Comparison of ENCODE assay signal across 23 mouse cellular contexts in the genomic region with DNA sequence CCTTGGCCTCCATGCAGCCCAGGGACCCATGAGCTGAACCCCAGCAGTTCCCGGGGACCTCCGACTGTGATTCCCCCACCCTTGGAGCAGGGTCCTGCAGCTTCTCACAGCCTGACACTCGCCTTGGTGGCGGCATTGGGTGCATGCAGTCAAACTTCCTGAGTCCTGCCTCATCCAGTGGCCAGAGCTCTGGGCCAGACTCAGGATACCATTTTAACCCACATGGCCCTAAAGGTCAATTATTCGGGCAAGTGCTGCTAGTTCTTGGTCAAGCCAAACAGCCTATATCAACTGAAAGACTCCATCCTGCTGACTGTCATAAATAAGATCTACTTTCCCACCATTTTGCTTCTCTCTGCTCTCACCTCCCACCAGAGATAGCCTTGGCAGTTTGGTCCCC.
DNase-seq lines count a peak whose midpoint lies in the region; ATAC-seq and TF ChIP-seq lines count a peak whose summit lies in the region.
"Had no signal": no experiment of that assay in that cellular context is flagged by ENCODE, and none has a peak within 500 bp of the region (broad histone marks: within the 10 kb centered on the region; RNA-seq: fewer than 3 reads in every experiment).

No protein-coding gene starts in this region.

- ATAC-seq in heart, embryonic 12.5 days (ENCODE audit: insufficient number of reproducible peaks, low FRiP score): no peak
- ATAC-seq in midbrain, embryonic 16.5 days: no peak
- ATAC-seq: activated CD4-positive, CD25-positive, alpha-beta regulatory T cell, adult 4 months; CD4-positive, CD25-positive, alpha-beta regulatory T cell, adult 4 months; forebrain, embryonic 13.5 days; forebrain, embryonic 15.5 days; Patski had no signal

- TF ChIP-seq POLR2A in testis, adult 2 months (IDR thresholded peaks at IDR 0.05; ENCODE audit: control insufficient read depth, low read depth, low read length): no peak

- H3K4me3 ChIP-seq in heart, embryonic 12.5 days: no peak overlapping the region
- no peak overlapping the region for H3K4me3 ChIP-seq in midbrain, embryonic 10.5 days
- no peak overlapping the region for H3K4me3 ChIP-seq in midbrain, embryonic 16.5 days (ENCODE audit: low read depth, low read length)
- peak overlapping the region; percentile 80 for H3K4me3 ChIP-seq in testis, adult 2 months (ENCODE audit: control insufficient read depth, low read depth, low read length)
- H3K4me3 ChIP-seq: embryonic facial prominence, embryonic 10.5 days; embryonic facial prominence, embryonic 12.5 days; forebrain, embryonic 13.5 days; forebrain, embryonic 15.5 days had no signal

- TF ChIP-seq CTCF in testis, adult 2 months (IDR thresholded peaks at IDR 0.05; ENCODE audit: control insufficient read depth, insufficient read depth, insufficient replicate concordance, low read depth, low read length): no peak

- H3K9ac ChIP-seq in heart, embryonic 12.5 days: no peak overlapping the region
- H3K9ac ChIP-seq in midbrain, embryonic 16.5 days (ENCODE audit: low read depth, low read length): no peak overlapping the region
- H3K9ac ChIP-seq: embryonic facial prominence, embryonic 12.5 days; forebrain, embryonic 13.5 days; forebrain, embryonic 15.5 days had no signal

- no peaks in the 10 kb centered on the region for H3K36me3 ChIP-seq in heart, embryonic 12.5 days
- H3K36me3 ChIP-seq in midbrain, embryonic 10.5 days: no peaks in the 10 kb centered on the region
- H3K36me3 ChIP-seq in midbrain, embryonic 16.5 days (ENCODE audit: control insufficient read depth, insufficient read depth, low read length): no peaks in the 10 kb centered on the region
- H3K36me3 ChIP-seq in testis, adult 2 months (ENCODE audit: control insufficient read depth, insufficient read depth, low read length): no peaks in the 10 kb centered on the region
- H3K36me3 ChIP-seq: embryonic facial prominence, embryonic 10.5 days; embryonic facial prominence, embryonic 12.5 days; forebrain, embryonic 15.5 days; G1E had no signal

- DNase-seq in heart, adult 11 months: peak; percentile 52
- DNase-seq in midbrain, embryonic 10.5 days (ENCODE audit: low spot score): no peak
- DNase-seq in testis, postnatal 10 days (ENCODE audit: low spot score): no peak
- DNase-seq: adrenal gland, adult 8-10 months; adrenal gland, postnatal 14 days; adrenal gland, postnatal 36 days; B cell, adult 2 months; cerebellum, adult 11-12 months; cerebellum, adult 2 months; cerebellum, adult 9-10 months; cerebellum, postnatal 10 days; cerebellum, postnatal 25 days had no signal

- H3K9me3 ChIP-seq in heart, embryonic 12.5 days (replicated peaks): no peaks in the 10 kb centered on the region
- H3K9me3 ChIP-seq in midbrain, embryonic 10.5 days (replicated peaks): no peaks in the 10 kb centered on the region
- no peaks in the 10 kb centered on the region for H3K9me3 ChIP-seq in midbrain, embryonic 16.5 days (replicated peaks; ENCODE audit: control insufficient read depth, low read length, poor library complexity, severe bottlenecking)
- H3K9me3 ChIP-seq: embryonic facial prominence, embryonic 10.5 days; embryonic facial prominence, embryonic 12.5 days; forebrain, embryonic 13.5 days; forebrain, embryonic 15.5 days; G1E had no signal

- H3K27me3 ChIP-seq in heart, embryonic 12.5 days (replicated peaks): no peaks in the 10 kb centered on the region
- H3K27me3 ChIP-seq in midbrain, embryonic 10.5 days (ENCODE audit: low read depth, poor library complexity, severe bottlenecking): no peaks in the 10 kb centered on the region
- no peaks in the 10 kb centered on the region for H3K27me3 ChIP-seq in midbrain, embryonic 16.5 days (ENCODE audit: control insufficient read depth, insufficient read depth, low read depth, low read length)
- no peaks in the 10 kb centered on the region for H3K27me3 ChIP-seq in testis, adult 2 months (ENCODE audit: control insufficient read depth, insufficient read depth, low read length)
- H3K27me3 ChIP-seq: embryonic facial prominence, embryonic 12.5 days; forebrain, embryonic 13.5 days; forebrain, embryonic 15.5 days had no signal

- H3K4me2 ChIP-seq in heart, embryonic 12.5 days: no peak overlapping the region
- H3K4me2 ChIP-seq in midbrain, embryonic 16.5 days (ENCODE audit: low read length): no peak overlapping the region
- H3K4me2 ChIP-seq: embryonic facial prominence, embryonic 12.5 days; forebrain, embryonic 13.5 days; forebrain, embryonic 15.5 days had no signal

- peaks cover 5% of the 10 kb centered on the region; the same call in 1 of the 2 replicates for H3K4me1 ChIP-seq in heart, embryonic 12.5 days (replicated peaks)
- no peaks in the 10 kb centered on the region for H3K4me1 ChIP-seq in midbrain, embryonic 10.5 days
- no peaks in the 10 kb centered on the region for H3K4me1 ChIP-seq in midbrain, embryonic 16.5 days (ENCODE audit: control insufficient read depth, insufficient read depth, low read length)
- no peaks in the 10 kb centered on the region; the same call in none of the 2 replicates for H3K4me1 ChIP-seq in testis, adult 2 months (ENCODE audit: control insufficient read depth, insufficient read depth, low read length)
- H3K4me1 ChIP-seq: embryonic facial prominence, embryonic 10.5 days; embryonic facial prominence, embryonic 12.5 days; forebrain, embryonic 13.5 days; forebrain, embryonic 15.5 days had no signal

- 82% methylated on average over 5 of the region's 5 CpGs for WGBS in heart, embryonic 12.5 days
- 94% methylated on average over 5 of the region's 5 CpGs for WGBS in midbrain, embryonic 10.5 days
- WGBS in midbrain, embryonic 16.5 days: 96% methylated on average over 5 of the region's 5 CpGs

- no peak overlapping the region for H3K27ac ChIP-seq in heart, embryonic 12.5 days (ENCODE audit: poor library complexity, severe bottlenecking)
- H3K27ac ChIP-seq in midbrain, embryonic 10.5 days (replicated peaks): peak overlapping the region; percentile 28; the same call in 1 of the 2 replicates
- H3K27ac ChIP-seq in midbrain, embryonic 16.5 days (ENCODE audit: low read length): no peak overlapping the region
- H3K27ac ChIP-seq in testis, adult 2 months (ENCODE audit: control insufficient read depth, insufficient read depth, low read depth, low read length): no peak overlapping the region
- H3K27ac ChIP-seq: embryonic facial prominence, embryonic 10.5 days; embryonic facial prominence, embryonic 12.5 days; forebrain, embryonic 13.5 days; forebrain, embryonic 15.5 days had no signal
